Mouse (Mus musculus) liver, adult 2 months (tissue): ENCODE data around the gene Cdc25b.

Source experiments
- CTCF ChIP-seq: fragments of 200-500 bp; IDR thresholded peaks from 2 replicates; pipeline ENCODE4 v1.5.1; 2011; ENCODE audit warnings: low read depth, low read length, control low read depth
- POLR2A ChIP-seq: fragments of 200-500 bp; IDR thresholded peaks from 2 replicates; pipeline ENCODE4 v1.6.1; 2011; ENCODE audit warnings: low read length, control low read depth; ENCODE audit not compliant: insufficient read depth; ENCODE audit errors: extremely low read depth

GRCm38 (mm10) chr2:131174700-131175099 is 12.0 kb upstream of the Cdc25b start:
- TF ChIP-seq CTCF, result no peak
- TF ChIP-seq POLR2A, result no peak
